Mouse (Mus musculus): ENCODE data around the gene Agbl4. TPM values are rescaled to one million over a fixed set of nuclear protein-coding genes. Genes with fewer than 3 reads are reported as not detected.

The Agbl4 gene
- polyA plus RNA-seq, 1 experiment from 2014 or later = 0.30 TPM

DNA sequence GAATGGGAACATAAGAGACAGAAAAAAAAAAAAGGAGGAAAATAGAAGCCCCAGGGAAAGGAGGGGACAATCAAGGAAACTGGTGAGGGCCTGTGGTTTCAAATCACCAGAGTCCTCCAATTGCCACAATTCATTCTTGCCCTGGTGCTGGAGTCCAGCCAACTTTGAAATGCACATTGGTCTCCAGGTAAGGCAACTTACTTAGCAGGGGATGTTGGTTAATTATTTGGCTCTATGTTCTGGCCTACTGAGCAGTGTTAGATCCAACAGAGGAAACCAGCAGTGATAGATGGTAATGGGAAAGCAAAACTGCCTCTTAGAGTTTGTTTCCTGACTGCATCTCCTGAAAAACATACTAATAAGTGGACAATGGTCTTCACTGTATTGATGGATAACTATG is 979.7 kb downstream of the Agbl4 start:
- Histone ChIP-seq H3K4me1 (replicated peaks) (no peaks in the 10 kb centered on the region), H3K27me3 (replicated peaks) (no peaks in the 10 kb centered on the region), H3K9ac (no peak overlapping the region), H3K36me3 (no peaks in the 10 kb centered on the region), H3K4me3 (replicated peaks) (no peak overlapping the region), H3K9me3 (no peaks in the 10 kb centered on the region), H3K27ac (no peak overlapping the region), H3K4me2 (replicated peaks) (no peak overlapping the region)
- no peak for ATAC-seq

DNA sequence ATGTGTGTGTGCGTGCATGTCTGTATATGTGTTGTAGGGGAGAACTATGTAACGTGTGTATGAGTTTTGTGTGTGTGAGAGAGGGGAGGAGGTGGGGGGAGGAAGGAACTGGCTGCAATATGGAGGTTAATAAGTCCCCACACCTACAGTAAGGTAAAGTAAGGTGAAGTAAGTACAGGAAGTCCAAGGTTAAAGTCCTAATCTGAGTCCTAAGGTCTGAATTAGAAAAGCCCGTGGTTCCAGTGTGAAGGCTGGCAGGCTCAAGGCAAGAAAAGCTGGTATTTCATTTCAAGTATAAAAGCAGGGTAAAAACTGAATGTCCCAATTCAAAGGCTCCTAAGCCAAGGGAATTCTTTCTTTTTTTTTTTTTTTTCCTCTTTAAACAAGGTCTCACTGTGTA is 980.6 kb downstream of the Agbl4 start:
- no peaks in the 10 kb centered on the region for H3K36me3 ChIP-seq
- no peak overlapping the region for H3K27ac ChIP-seq
- H3K4me3 ChIP-seq (replicated peaks) = no peak overlapping the region
- H3K4me1 ChIP-seq (replicated peaks) = no peaks in the 10 kb centered on the region
- no peaks in the 10 kb centered on the region for H3K9me3 ChIP-seq
- no peak overlapping the region for H3K4me2 ChIP-seq (replicated peaks)
- no peaks in the 10 kb centered on the region for H3K27me3 ChIP-seq (replicated peaks)
- no peak overlapping the region for H3K9ac ChIP-seq
- no peak for ATAC-seq
- 84% methylated on average over 3 of the region's 3 CpGs for WGBS

DNA sequence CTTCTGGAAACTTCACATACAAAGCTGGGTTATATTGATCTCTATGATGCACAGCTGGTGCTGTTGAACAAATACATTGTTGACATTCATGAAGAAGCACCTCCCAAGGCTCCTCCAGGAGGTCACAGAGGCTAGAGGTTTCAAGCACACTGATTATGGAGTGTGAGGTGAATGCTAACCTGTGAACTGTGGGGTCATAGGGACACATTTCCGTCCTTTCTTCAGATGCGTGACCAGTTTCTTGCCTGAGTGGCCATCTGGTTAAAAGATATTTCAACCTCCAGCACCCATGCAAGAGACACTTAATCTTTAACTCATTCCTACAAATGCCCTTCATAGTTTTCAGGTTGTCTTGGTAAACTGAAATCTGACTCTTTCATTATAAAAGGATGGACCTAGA is 985.6 kb downstream of the Agbl4 start:
- WGBS = 85% methylated on average over 2 of the region's 2 CpGs
- Histone ChIP-seq H3K4me2 (replicated peaks) (no peak overlapping the region), H3K27me3 (replicated peaks) (no peaks in the 10 kb centered on the region), H3K4me1 (replicated peaks) (no peaks in the 10 kb centered on the region), H3K36me3 (no peaks in the 10 kb centered on the region), H3K9me3 (no peaks in the 10 kb centered on the region), H3K27ac (no peak overlapping the region), H3K4me3 (replicated peaks) (no peak overlapping the region), H3K9ac (no peak overlapping the region)
- no peak for ATAC-seq

DNA sequence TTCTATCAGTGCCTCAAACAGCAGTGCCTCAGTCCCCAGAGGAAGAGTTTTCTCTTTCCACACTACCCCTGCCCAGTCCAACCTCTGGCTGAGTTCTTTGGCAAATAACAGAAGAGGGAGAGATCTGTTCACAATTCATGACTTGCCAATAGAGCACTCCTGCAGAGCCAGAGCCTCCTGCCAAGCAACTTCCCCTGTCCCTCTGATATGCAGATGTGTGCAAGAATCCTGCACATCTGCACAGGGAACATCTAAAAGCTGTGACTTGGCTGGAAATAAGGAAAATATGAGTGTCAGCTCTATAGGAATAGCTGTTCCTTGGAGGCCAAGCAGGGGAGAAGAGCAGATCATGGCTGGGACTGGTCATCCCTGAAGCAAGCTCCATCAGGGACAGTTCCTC is 993.3 kb downstream of the Agbl4 start:
- Histone ChIP-seq H3K27ac (no peak overlapping the region), H3K4me3 (replicated peaks) (no peak overlapping the region), H3K36me3 (no peaks in the 10 kb centered on the region), H3K27me3 (replicated peaks) (no peaks in the 10 kb centered on the region), H3K9ac (no peak overlapping the region), H3K9me3 (no peaks in the 10 kb centered on the region), H3K4me2 (replicated peaks) (no peak overlapping the region), H3K4me1 (replicated peaks) (no peaks in the 10 kb centered on the region)
- no peak for ATAC-seq

DNA sequence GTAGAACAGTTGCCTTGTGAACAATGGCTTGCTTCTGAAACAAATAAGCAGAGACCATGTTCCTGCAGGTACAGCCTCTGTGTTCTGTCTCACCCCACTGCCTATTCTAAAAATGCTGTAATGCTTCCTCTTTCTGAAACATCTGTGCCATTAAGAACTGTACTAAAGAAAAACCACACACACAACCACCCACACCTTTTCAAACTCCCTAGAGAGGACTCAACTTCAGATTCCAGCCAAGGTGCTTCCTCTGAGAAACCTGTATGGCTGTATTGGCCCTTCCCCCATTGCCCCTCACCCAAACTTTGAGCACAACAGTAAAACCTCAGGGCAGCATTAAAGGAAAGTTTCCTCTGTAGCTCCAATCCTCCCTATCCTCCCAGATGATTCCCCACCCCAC is 1002.3 kb downstream of the Agbl4 start:
- no peak overlapping the region for H3K4me3 ChIP-seq (replicated peaks)
- no peak overlapping the region for H3K4me2 ChIP-seq (replicated peaks)
- no peaks in the 10 kb centered on the region for H3K27me3 ChIP-seq (replicated peaks)
- no peaks in the 10 kb centered on the region for H3K36me3 ChIP-seq
- H3K27ac ChIP-seq = no peak overlapping the region
- H3K9ac ChIP-seq = no peak overlapping the region
- H3K4me1 ChIP-seq (replicated peaks) = no peaks in the 10 kb centered on the region
- no peaks in the 10 kb centered on the region for H3K9me3 ChIP-seq
- no peak for ATAC-seq

DNA sequence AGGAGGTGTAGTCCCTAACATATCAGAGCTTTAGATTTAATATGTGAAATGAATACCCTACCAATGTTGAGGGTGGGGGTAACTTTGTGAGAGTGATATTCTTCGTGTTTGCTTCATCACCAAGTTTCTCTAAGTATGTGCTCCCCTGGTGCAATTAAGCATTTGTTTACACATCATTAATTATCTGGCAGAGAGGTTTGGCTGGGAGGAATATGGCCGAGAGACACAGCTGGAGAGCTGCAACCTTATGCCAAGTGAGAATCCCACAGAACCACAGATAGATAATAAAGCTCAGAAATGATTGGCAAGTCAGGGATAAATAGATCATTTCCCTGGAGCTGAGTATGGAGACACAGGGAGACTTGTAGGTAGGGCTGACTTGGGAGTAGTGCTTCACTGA is 1003.2 kb downstream of the Agbl4 start:
- no peak for ATAC-seq

DNA sequence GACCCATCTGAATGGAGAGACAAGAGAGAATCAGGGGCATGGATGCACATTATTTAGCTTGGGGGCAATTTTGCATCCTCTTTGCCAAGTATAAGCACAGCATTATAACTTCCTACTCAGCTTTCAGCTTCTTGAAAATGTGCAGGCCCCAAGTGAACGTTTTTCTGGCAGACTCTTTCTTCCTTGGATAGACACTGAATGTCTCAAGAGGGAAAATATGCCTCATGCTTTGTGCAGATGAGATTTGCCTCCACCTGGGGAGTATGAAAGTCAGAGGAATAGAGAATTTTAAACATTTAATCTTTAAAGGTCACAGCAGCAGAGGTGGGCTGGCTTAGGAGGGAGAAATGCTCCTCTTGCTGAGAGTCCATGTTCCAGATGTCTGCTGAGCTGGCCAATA is 1005.8 kb downstream of the Agbl4 start:
- Histone ChIP-seq H3K4me2 (replicated peaks) (no peak overlapping the region), H3K4me1 (replicated peaks) (no peaks in the 10 kb centered on the region), H3K27me3 (replicated peaks) (no peaks in the 10 kb centered on the region), H3K27ac (no peak overlapping the region), H3K36me3 (no peaks in the 10 kb centered on the region), H3K4me3 (replicated peaks) (no peak overlapping the region), H3K9ac (no peak overlapping the region), H3K9me3 (no peaks in the 10 kb centered on the region)
- ATAC-seq = peak; percentile 45; the same call in 1 of the 2 replicates
- 34% methylated on average over 1 of the region's 1 CpGs for WGBS

More for the DNA sequence above, 1003.2 kb downstream of the Agbl4 start:
- Histone ChIP-seq H3K27ac (no peak overlapping the region), H3K27me3 (replicated peaks) (no peaks in the 10 kb centered on the region), H3K4me2 (replicated peaks) (no peak overlapping the region), H3K9me3 (no peaks in the 10 kb centered on the region), H3K36me3 (no peaks in the 10 kb centered on the region), H3K4me1 (replicated peaks) (no peaks in the 10 kb centered on the region), H3K9ac (no peak overlapping the region), H3K4me3 (replicated peaks) (no peak overlapping the region)
- 33% methylated on average over 2 of the region's 2 CpGs for WGBS

DNA sequence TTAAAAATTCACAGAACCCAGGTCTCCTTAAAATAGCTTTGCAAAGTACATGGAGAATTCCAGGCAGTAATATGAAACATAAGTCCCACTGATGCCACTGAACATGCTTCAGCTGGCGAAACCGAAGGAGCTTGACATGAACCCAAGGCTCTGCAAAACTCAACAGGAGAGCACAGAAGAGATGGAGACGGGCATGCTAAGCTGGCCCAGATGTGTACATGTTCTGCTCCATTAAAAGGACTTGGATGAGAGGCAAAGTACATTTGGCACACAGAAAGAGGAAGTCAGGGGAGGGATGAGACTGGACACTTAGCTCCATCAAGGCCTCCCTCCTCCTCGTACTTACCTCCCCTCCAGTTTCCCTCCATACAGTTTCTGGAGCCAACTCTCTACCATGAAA is 1013.3 kb downstream of the Agbl4 start:
- 85% methylated on average over 4 of the region's 4 CpGs for WGBS
- H3K4me2 ChIP-seq (replicated peaks) = no peak overlapping the region
- H3K9ac ChIP-seq = no peak overlapping the region
- peaks cover under 1% of the 10 kb centered on the region for H3K4me1 ChIP-seq (replicated peaks)
- H3K9me3 ChIP-seq = no peaks in the 10 kb centered on the region
- H3K27me3 ChIP-seq (replicated peaks) = no peaks in the 10 kb centered on the region
- ATAC-seq = no peak
- no peaks in the 10 kb centered on the region for H3K36me3 ChIP-seq
- H3K4me3 ChIP-seq (replicated peaks) = no peak overlapping the region
- H3K27ac ChIP-seq = no peak overlapping the region

DNA sequence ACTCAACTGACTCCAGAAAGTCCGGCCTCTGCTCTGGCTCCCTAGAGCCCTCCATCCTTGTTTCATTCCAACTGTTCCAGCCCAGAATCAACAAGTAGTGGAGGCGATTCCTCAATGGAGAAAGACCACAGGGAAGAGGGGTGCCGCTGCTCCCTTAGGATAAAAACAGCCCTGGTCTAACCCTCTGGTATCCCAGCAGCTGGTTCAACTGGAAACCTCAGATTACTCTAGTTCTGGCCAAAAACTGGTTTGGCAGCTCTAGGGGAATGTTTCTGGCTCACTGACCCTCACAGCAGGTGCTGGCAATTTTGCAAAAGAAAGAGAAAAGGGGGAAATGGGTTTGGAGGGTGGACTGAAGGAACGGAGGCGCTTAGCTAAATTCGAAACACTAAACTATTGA is 1016.9 kb downstream of the Agbl4 start:
- no peaks in the 10 kb centered on the region for H3K27me3 ChIP-seq (replicated peaks)
- H3K4me3 ChIP-seq (replicated peaks) = peak overlapping the region; percentile 79
- H3K36me3 ChIP-seq = no peaks in the 10 kb centered on the region
- H3K9me3 ChIP-seq = no peaks in the 10 kb centered on the region
- 0 out of 2 replicates have a peak overlapping the region, but pooled peaks have one; percentile 5 for H3K27ac ChIP-seq
- H3K9ac ChIP-seq = peak overlapping the region; percentile 76
- H3K4me1 ChIP-seq (replicated peaks) = peaks cover 5% of the 10 kb centered on the region
- ATAC-seq = peak; percentile 19
- WGBS = 3% methylated on average over 6 of the region's 6 CpGs
- peak overlapping the region; percentile 74 for H3K4me2 ChIP-seq (replicated peaks)

DNA sequence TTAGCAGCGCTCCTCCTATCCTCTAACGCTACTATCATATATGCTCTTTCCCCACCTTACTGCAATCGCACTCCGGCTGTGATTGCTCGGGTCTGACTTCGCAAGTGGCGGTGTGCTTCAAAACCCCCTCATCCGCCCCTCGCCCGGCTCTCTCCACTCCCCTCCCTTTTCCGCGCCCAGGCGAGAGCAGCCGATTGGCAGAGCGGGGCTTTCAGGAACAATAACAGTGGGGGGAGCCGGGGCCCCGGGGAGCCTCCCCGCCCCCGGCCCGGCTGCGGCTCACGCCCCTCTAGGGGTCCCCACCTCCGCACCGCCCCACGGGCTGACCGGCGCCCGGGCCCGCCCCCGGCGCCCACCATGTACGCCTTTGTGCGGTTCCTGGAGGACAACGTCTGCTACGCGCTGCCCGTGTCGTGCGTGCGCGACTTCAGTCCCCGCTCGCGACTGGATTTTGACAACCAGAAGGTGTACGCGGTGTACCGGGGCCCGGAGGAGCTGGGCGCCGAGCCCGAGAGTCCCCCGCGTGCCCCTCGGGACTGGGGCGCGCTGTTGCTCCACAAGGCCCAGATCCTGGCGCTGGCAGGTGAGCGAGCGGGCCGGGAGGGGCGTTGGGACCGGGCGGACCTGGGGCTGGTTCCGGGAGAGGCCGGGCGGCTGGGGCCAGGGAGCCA is 1017.5 kb downstream of the Agbl4 start, which contains the start of gene Bend5:
Gene Bend5 (plus strand): TSS at position 189 of the 671 bp plus-strand sequence.
- under 1% methylated on average over 66 of the region's 66 CpGs for WGBS

DNA sequence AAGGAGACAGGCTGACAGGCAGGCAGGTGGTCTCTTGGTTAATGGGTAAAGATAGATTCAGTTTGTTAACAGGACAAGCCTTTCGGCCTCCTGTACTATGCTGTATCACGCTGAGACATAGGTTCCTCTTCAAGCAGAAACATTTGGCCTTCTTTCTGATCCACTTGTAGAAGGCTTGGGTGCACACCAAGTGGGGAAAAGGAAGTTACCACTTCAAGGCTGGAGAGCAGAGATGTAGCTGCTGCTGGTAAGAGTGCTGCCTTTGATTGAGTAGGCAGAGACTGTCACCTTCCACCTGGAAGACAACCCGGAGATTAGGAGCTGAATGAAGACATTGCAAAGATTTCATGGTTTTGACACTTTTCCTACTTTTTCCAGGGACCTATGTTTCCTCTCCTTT is 1018.7 kb downstream of the Agbl4 start:
- Histone ChIP-seq H3K27me3 (replicated peaks) (no peaks in the 10 kb centered on the region), H3K4me3 (replicated peaks) (peak overlapping the region; percentile 79), H3K9ac (peak overlapping the region; percentile 76), H3K27ac (no peak overlapping the region), H3K36me3 (no peaks in the 10 kb centered on the region), H3K4me2 (replicated peaks) (peak overlapping the region; percentile 74), H3K4me1 (replicated peaks) (peaks cover 5% of the 10 kb centered on the region), H3K9me3 (no peaks in the 10 kb centered on the region)
- WGBS = 58% methylated on average over 3 of the region's 3 CpGs
- ATAC-seq = no peak

More for the DNA sequence above, 1017.5 kb downstream of the Agbl4 start, which contains the start of gene Bend5:
- Histone ChIP-seq H3K27me3 (replicated peaks) (no peaks in the 10 kb centered on the region), H3K36me3 (no peaks in the 10 kb centered on the region), H3K9ac (peak within 1 kb of the TSS; percentile 76), H3K4me1 (replicated peaks) (peaks cover 5% of the 10 kb centered on the region), H3K4me3 (replicated peaks) (peak within 1 kb of the TSS; percentile 79), H3K27ac (peak within 1 kb of the TSS; percentile 77), H3K9me3 (no peaks in the 10 kb centered on the region), H3K4me2 (replicated peaks) (peak within 1 kb of the TSS; percentile 74)
- peak; percentile 93 for ATAC-seq

DNA sequence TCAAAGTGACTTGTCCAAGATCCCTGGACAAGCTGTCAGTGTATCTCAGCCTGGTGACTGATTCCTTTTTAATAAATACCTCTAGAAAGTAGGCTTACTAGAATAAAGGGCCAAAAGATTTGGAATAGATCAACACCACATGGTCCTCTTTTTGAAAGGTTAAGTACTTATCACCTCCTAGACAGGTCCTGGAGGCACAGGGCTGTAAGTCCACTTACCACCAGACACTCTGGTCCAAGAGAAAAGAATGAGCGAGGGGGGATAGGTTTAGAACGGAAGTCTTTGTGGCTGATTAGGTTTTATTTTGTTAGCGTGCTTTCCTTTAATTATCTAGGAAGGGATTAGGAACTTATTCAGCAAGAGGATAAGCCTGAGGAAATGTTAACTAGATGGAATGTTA is 1019.1 kb downstream of the Agbl4 start:
- Histone ChIP-seq H3K36me3 (no peaks in the 10 kb centered on the region), H3K4me2 (replicated peaks) (peak overlapping the region; percentile 74), H3K4me1 (replicated peaks) (peaks cover 5% of the 10 kb centered on the region), H3K4me3 (replicated peaks) (peak overlapping the region; percentile 79; the same call in 1 of the 2 replicates), H3K27ac (no peak overlapping the region), H3K27me3 (replicated peaks) (no peaks in the 10 kb centered on the region), H3K9me3 (no peaks in the 10 kb centered on the region), H3K9ac (no peak overlapping the region)
- ATAC-seq = no peak
- 85% methylated on average over 3 of the region's 3 CpGs for WGBS

DNA sequence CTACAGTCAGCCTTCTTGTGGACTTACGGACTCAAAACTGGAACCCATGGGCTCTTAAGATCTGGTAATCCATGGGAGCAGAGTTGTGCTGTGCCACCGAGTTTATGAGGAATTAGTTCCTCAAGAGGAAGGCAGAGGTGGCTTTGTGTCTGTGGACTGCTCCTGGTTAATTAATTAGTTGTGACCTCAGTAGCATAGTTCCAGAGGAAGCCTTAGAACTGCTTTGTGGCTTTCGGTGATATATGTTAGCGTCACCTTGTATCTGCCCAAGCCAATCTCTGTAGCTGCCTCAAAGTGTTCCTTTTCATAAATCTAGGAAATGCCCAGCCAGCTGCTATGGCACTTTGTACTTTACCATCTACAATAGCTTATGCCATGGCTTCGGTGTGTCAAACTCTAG is 1020.3 kb downstream of the Agbl4 start:
- H3K27me3 ChIP-seq (replicated peaks) = no peaks in the 10 kb centered on the region
- no peak overlapping the region for H3K4me2 ChIP-seq (replicated peaks)
- no peaks in the 10 kb centered on the region for H3K9me3 ChIP-seq
- 93% methylated on average over 5 of the region's 5 CpGs for WGBS
- H3K4me1 ChIP-seq (replicated peaks) = peaks cover 5% of the 10 kb centered on the region
- no peaks in the 10 kb centered on the region for H3K36me3 ChIP-seq
- no peak overlapping the region for H3K4me3 ChIP-seq (replicated peaks)
- no peak for ATAC-seq
- no peak overlapping the region for H3K27ac ChIP-seq
- no peak overlapping the region for H3K9ac ChIP-seq
